Mouse (Mus musculus): ENCODE results near the gene Fam229a.

GRCm38 (mm10) chr4:129513086-129513767 lies 22.2 kb downstream of the Fam229a start, which contains the start of gene Marcksl1:
- TF ChIP-seq CTCF (IDR thresholded peaks at IDR 0.05; ENCODE audit: low read depth, low read length) = no peak
- TF ChIP-seq TAL1 (conservative IDR thresholded peaks at IDR 0.05; ENCODE audit: low read depth, low read length) = no peak
- no peak for TF ChIP-seq GATA1 (IDR thresholded peaks at IDR 0.05; ENCODE audit: borderline replicate concordance, low read length)

Measured in G1E (cell line).